Mouse (Mus musculus) E14TG2a.4 (cell line): Measurements from ENCODE around the gene Abhd16b.

Experiments used
- CTCF ChIP-seq: conservative IDR thresholded peaks from 2 replicates; pipeline ENCODE4 v1.5.1; 2014; ENCODE audit warnings: low read length
- NANOG ChIP-seq: IDR thresholded peaks from 2 replicates; pipeline ENCODE4 v1.6.1; 2014; ENCODE audit warnings: borderline replicate concordance, low read length, mixed read lengths
- POU5F1 ChIP-seq: IDR thresholded peaks from 2 replicates; pipeline ENCODE4 v1.6.1; 2014; ENCODE audit warnings: low read length, borderline replicate concordance

- TF ChIP-seq CTCF, result no peak
- no peak for TF ChIP-seq POU5F1
- TF ChIP-seq NANOG, result no peak
These were observed 48.9 kb downstream of the Abhd16b start for GRCm38 (mm10) chr2:181541761-181542380.
